ENCODE assay signal across 16 mouse cellular contexts in genomic region chr8:88357946-88358345, GRCm38 (mm10). TPM values are rescaled to one million over a fixed set of nuclear protein-coding genes. Genes with fewer than 3 reads are reported as not detected.
DNase-seq lines count a peak whose midpoint lies in the region; ATAC-seq and TF ChIP-seq lines count a peak whose summit lies in the region.
"Had no signal": no experiment of that assay in that cellular context is flagged by ENCODE, and none has a peak within 500 bp of the region (broad histone marks: within the 10 kb centered on the region; RNA-seq: fewer than 3 reads in every experiment).

No protein-coding gene starts in this region.

- H3K27ac ChIP-seq in cerebellum, adult 2 months (ENCODE audit: insufficient read depth, low read length) = no peak overlapping the region
- H3K27ac ChIP-seq in kidney, postnatal 0 days = no peak overlapping the region
- H3K27ac ChIP-seq in midbrain, embryonic 14.5 days (replicated peaks; ENCODE audit: low read depth, low read length) = no peak overlapping the region
- H3K27ac ChIP-seq in midbrain, embryonic 10.5 days (replicated peaks) = no peak overlapping the region
- H3K27ac ChIP-seq: heart, embryonic 10.5 days; hindbrain, embryonic 10.5 days; liver, embryonic 15.5 days had no signal

- peaks cover 47% of the 10 kb centered on the region for H3K36me3 ChIP-seq in kidney, postnatal 0 days (ENCODE audit: insufficient read depth, low read length)
- peaks cover 67% of the 10 kb centered on the region for H3K36me3 ChIP-seq in midbrain, embryonic 14.5 days (ENCODE audit: control insufficient read depth, insufficient read depth, low read length)
- H3K36me3 ChIP-seq in midbrain, embryonic 10.5 days = peaks cover 68% of the 10 kb centered on the region

- no peaks in the 10 kb centered on the region; the same call in 1 of the 2 replicates for H3K4me1 ChIP-seq in cerebellum, adult 2 months (ENCODE audit: control insufficient read depth, insufficient read depth, low read length)
- H3K4me1 ChIP-seq in kidney, postnatal 0 days (replicated peaks; ENCODE audit: insufficient read depth, low read length) = peaks cover 9% of the 10 kb centered on the region
- H3K4me1 ChIP-seq in midbrain, embryonic 14.5 days (ENCODE audit: control insufficient read depth, insufficient read depth, low read length) = peaks cover 13% of the 10 kb centered on the region; the same call in 1 of the 2 replicates
- peaks cover 20% of the 10 kb centered on the region for H3K4me1 ChIP-seq in midbrain, embryonic 10.5 days

- H3K9me3 ChIP-seq in kidney, postnatal 0 days (replicated peaks; ENCODE audit: low read length) = no peaks in the 10 kb centered on the region
- H3K9me3 ChIP-seq in midbrain, embryonic 14.5 days (ENCODE audit: control insufficient read depth, low read length) = no peaks in the 10 kb centered on the region
- no peaks in the 10 kb centered on the region for H3K9me3 ChIP-seq in midbrain, embryonic 10.5 days (replicated peaks)
- H3K9me3 ChIP-seq: heart, embryonic 10.5 days; liver, embryonic 15.5 days had no signal

- 0 out of 2 replicates have a peak, but pooled peaks have one; percentile 23 for TF ChIP-seq CTCF in cerebellum, adult 2 months (IDR thresholded peaks at IDR 0.05; ENCODE audit: borderline replicate concordance, insufficient read depth, low read depth, low read length)
- TF ChIP-seq CTCF in kidney, postnatal 0 days (IDR thresholded peaks at IDR 0.05; ENCODE audit: low read depth) = peak; percentile 65

- no peak for ATAC-seq in kidney, postnatal 0 days (replicated peaks; ENCODE audit: low FRiP score, low read depth)
- no peak for ATAC-seq in midbrain, embryonic 14.5 days (ENCODE audit: low FRiP score, low TSS enrichment)

- no peak overlapping the region for H3K9ac ChIP-seq in kidney, postnatal 0 days (ENCODE audit: low read depth, low read length)
- H3K9ac ChIP-seq in midbrain, embryonic 14.5 days (replicated peaks; ENCODE audit: low read length) = no peak overlapping the region
- H3K9ac ChIP-seq: liver, embryonic 15.5 days had no signal

- H3K27me3 ChIP-seq in cerebellum, adult 2 months (ENCODE audit: control insufficient read depth, insufficient read depth, low read length) = no peaks in the 10 kb centered on the region
- no peaks in the 10 kb centered on the region for H3K27me3 ChIP-seq in kidney, postnatal 0 days (ENCODE audit: insufficient read depth, low read length)
- no peaks in the 10 kb centered on the region for H3K27me3 ChIP-seq in midbrain, embryonic 14.5 days (ENCODE audit: control insufficient read depth, insufficient read depth, low read length)
- H3K27me3 ChIP-seq in midbrain, embryonic 10.5 days (ENCODE audit: low read depth, poor library complexity, severe bottlenecking) = peaks cover 4% of the 10 kb centered on the region
- H3K27me3 ChIP-seq: liver, embryonic 15.5 days had no signal

- no peak overlapping the region for H3K4me2 ChIP-seq in kidney, postnatal 0 days (ENCODE audit: low read length)
- no peak overlapping the region for H3K4me2 ChIP-seq in midbrain, embryonic 14.5 days (ENCODE audit: low read length)
- H3K4me2 ChIP-seq: liver, embryonic 15.5 days; midbrain, embryonic 11.5 days had no signal

- no peak for DNase-seq in cerebellum, adult 2 months
- no peak for DNase-seq in cerebellum, postnatal 4 days (ENCODE audit: low spot score in 2 of 2)
- peak; percentile 49 for DNase-seq in kidney, postnatal 0 days (ENCODE audit: low spot score)
- DNase-seq in kidney, postnatal 36 days = no peak
- DNase-seq in midbrain, embryonic 14.5 days = peak; percentile 53
- no peak for DNase-seq in midbrain, embryonic 10.5 days (ENCODE audit: low spot score)
- peak; percentile 46 for DNase-seq in naive thymus-derived CD4-positive, alpha-beta T cell, adult 2 months (ENCODE audit: low read depth)
- no peak for DNase-seq in spleen, postnatal 36 days (ENCODE audit: low spot score in 2 of 2)
- DNase-seq: adrenal gland, adult 2 months; B cell, adult 2 months; kidney, adult 18-20 months; thymus, adult 2 months had no signal

- 72% methylated on average over 5 of the region's 5 CpGs for WGBS in cerebellum, adult 2 months
- WGBS in kidney, postnatal 0 days = 78% methylated on average over 5 of the region's 5 CpGs
- WGBS in midbrain, embryonic 14.5 days = 88% methylated on average over 5 of the region's 5 CpGs
- 89% methylated on average over 5 of the region's 5 CpGs for WGBS in midbrain, embryonic 10.5 days

- TF ChIP-seq POLR2A in cerebellum, adult 2 months (IDR thresholded peaks at IDR 0.05; ENCODE audit: borderline replicate concordance, insufficient read depth, low read length) = no peak

- no peak overlapping the region for H3K4me3 ChIP-seq in cerebellum, adult 2 months (replicated peaks; ENCODE audit: insufficient read depth, low read depth, low read length)
- no peak overlapping the region for H3K4me3 ChIP-seq in kidney, postnatal 0 days (replicated peaks; ENCODE audit: low read depth, low read length)
- H3K4me3 ChIP-seq in midbrain, embryonic 14.5 days (replicated peaks; ENCODE audit: low read depth, low read length) = no peak overlapping the region
- no peak overlapping the region for H3K4me3 ChIP-seq in midbrain, embryonic 10.5 days
- H3K4me3 ChIP-seq: heart, embryonic 10.5 days; hindbrain, embryonic 10.5 days; liver, embryonic 15.5 days had no signal

RNA-seq across cellular contexts. Expression of gene Brd7, which starts 4.0 kb away (rescaled TPM):
- 69.8 and 70.0 TPM in 2 replicates for polyA plus RNA-seq in cerebellum, adult 2 months (2012; rRNA removed)
- polyA plus RNA-seq in kidney, postnatal 0 days (2015; fragmentation: Nextera tagmentation; extraction: Ambion mirVana) = 64.6 and 75.1 TPM in 2 replicates
- 60.3 and 82.5 TPM in 2 replicates for polyA plus RNA-seq in midbrain, embryonic 14.5 days (2014; fragmentation: Nextera tagmentation; extraction: Ambion mirVana)
- polyA plus RNA-seq in midbrain, embryonic 10.5 days (2016; fragmentation: Nextera tagmentation; extraction: Ambion mirVana) = 76.9 and 82.6 TPM in 2 replicates

Comparison
In these comparisons a context has a peak if more than half of its experiments do, and no peak if none do; other contexts are left out.
1. DNase-seq: peak in kidney, postnatal 0 days (single experiment), midbrain, embryonic 14.5 days (single experiment) and naive thymus-derived CD4-positive, alpha-beta T cell, adult 2 months (single experiment); none in cerebellum, adult 2 months (0 of 2), cerebellum, postnatal 4 days (0 of 2), kidney, postnatal 36 days (0 of 2), midbrain, embryonic 10.5 days (single experiment) and spleen, postnatal 36 days (0 of 2).